Mouse (Mus musculus) common myeloid progenitor, adult 5-6 weeks (primary cell): ENCODE measurements around the gene Parvg. TPM values are rescaled to one million over a fixed set of nuclear protein-coding genes. Genes with fewer than 3 reads are reported as not detected.

Experiments
- ATAC-seq: replicated peaks from 2 replicates; pipeline ENCODE4 v1.8.0; 2016; ENCODE audit warnings: low read depth, mild to moderate bottlenecking, moderate TSS enrichment, inconsistent platforms; ENCODE audit not compliant: poor library complexity, severe bottlenecking
- total RNA-seq: library from RNA; stranded (forward); fragments of 200-1000, 187-1606 nt; gene quantifications from 2 replicates; pipeline ENCODE4 v1.2.3, GENCODE M21; 2017

Parvg gene
- total RNA-seq, 1 experiment from 2014 or later, result 201 TPM

DNA sequence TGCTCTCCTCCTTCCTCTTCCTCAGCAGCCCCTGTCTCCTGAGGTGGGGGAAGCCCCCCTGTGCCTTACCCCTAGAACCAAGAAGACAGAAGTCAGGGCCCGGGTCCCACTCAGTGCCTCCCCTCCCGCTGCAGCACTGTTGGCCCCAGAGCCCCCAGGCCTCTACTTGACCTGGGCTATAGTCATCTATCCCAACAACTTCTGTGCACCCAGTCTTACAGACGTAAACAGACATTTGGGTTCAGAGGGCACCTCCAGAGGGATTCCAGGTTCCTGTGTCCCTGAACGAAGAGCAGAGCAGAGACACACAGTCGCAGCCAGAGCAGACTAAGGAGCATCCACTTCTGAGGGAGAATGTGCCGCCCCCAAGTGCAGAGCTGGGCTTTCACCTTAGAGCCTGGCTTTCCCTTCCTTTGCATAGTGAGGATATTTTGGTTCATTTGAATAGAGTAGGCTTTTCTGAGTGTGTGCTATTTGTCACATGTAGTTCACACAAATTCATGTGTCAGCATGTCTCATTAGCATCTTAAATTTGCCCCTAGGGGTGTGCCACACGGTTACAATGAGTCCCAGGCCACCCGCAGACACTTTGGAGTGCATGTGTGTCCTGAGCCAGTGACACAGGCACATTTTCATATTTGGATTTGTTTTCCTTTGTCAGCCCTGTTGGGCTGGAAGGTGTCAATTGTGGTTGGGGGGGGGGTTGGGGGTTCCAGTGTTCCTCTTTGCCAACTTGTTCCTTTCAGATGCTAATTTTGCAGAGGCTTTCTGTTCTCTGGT lies 22.0 kb upstream of the Parvg start:
- no peak for ATAC-seq

DNA sequence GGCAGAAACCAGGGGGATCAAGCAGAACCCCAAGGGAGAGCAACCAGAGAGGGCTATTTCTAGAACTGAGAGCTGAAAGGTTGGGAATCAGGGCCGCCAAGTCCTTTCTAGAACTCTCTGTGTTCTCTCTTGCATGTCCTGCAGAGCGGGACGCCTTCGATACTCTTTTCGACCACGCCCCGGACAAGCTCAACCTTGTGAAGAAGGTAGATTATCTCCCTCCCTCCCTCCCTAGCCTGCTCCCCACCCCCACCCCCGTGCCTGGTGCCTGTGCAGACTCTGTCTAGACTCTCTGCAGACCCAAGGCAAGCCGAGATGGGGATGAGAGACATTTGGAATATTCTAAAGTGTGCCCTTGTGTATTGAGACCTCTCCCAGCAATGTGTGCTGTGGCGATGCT lies 20.6 kb upstream of the Parvg start:
- no peak for ATAC-seq

DNA sequence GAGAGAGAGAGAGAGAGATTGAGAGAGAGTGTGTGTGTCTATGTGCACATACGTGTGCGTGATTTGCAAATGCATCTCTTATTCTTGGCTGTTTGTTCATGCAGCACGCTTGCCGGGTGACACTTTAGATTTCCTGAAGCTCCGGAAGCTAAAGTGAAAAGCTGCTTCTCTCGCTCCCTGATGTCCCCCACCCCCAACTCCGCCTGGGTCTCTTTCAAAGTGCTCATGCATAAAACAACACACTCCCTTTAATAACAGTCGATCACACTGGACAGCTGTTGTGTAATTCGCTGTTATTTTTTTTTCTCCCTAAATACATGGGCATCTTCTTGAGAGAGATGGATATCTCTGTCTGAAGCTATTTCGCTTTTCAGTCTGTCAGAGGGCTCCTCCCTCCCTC lies 18.5 kb upstream of the Parvg start:
- no peak for ATAC-seq

DNA sequence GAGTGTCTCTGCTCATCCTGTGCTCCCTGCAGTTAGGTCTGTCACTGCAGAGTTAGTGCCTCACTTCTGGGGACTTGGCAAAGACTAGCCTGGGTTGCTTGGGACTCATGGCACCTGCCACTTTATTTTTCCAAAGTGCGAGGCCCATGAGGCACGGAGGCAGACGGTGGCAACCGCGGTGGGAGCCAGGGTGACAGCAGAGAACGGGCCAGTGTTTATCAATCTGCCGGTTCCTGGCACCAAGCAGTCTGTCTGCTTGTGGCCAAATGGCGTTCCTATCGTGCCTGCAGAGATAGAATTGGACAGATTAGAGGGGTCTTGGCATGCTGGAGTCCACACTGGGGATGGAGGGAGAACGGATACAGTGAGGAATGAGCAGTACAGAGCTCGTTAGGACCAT lies 13.6 kb upstream of the Parvg start:
- no peak for ATAC-seq

- peak; percentile 10 for ATAC-seq
Observed at GRCm38 (mm10) chr15:84311295-84312085, 12.3 kb upstream of the Parvg start.

DNA sequence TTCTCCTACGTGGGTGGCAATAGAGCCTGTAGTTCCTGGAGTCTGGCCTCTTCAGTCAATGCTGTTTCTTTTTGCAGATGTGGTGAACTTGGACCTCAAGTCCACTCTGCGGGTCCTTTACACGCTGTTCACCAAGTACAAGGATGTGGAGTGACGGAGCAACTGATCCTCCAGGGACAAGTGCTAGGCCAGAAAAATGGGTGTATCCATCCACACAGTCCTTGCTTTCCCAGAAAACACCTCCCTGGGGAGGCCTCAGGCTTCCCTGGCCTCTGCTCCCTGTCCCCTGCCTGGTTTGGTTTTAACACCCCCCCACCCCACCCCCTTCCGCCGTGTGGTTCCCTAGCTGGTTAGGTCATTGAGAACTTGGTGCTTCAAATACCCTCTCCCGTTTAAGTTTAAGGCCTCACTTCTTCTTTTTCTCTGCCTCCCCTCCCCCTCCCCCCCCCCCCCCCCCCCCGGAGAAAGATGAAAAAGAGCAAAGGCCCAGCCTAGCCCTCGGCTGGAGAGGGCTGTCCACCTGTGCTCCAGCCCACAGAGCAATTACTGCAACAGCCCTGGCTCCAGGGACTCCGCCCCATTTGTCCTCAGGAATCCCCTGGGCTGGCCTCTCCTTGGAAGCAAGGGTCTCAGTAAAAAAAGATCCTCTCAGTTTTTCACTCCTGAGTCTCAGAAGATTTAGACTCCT lies 10.8 kb upstream of the Parvg start:
- no peak; the same call in 1 of the 2 replicates for ATAC-seq

GRCm38 (mm10) chr15:84313566-84313878 lies 10.3 kb upstream of the Parvg start:
- ATAC-seq, result peak; percentile 59

GRCm38 (mm10) chr15:84314420-84315080 lies 9.3 kb upstream of the Parvg start:
- no peak for ATAC-seq

DNA sequence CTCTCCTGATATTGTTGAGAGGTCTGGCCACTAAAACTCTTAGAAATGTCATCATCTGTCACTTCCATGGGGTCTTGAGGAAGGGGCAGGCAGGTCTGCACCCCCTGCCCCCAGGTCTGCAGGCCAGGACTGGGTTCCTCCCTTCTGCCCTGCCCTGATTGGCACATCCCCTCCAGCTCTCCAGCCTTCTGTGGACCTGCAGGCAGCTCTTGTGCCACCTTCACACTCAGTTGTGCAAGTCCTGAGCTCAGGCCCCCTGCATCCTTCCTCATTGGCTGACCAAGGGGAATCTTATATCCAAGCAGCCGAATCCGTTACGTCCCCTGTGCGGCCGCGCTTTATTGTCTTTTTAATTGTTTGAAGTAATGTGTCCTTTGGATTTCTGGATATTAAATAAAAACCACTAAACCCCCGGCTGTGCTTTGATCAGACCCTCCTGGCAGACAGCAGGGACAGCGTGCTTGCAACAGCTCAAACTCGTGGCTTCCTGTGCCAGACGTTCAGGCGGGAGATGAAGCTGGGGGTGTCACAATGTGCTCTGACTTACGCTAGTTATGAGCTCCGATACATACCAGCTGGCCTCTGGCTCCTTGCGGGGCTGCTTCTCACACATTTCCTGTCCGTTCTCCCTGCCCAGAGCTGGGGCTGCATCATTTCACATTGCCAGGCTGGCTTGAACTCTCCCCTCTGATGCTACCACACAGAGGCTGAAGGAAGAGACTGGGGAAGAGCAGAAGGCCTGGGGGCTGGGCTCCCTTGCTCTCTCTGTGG lies 8.4 kb upstream of the Parvg start:
- ATAC-seq, result peak; percentile 52

GRCm38 (mm10) chr15:84319393-84319792 lies 4.4 kb upstream of the Parvg start:
- no peak for ATAC-seq

DNA sequence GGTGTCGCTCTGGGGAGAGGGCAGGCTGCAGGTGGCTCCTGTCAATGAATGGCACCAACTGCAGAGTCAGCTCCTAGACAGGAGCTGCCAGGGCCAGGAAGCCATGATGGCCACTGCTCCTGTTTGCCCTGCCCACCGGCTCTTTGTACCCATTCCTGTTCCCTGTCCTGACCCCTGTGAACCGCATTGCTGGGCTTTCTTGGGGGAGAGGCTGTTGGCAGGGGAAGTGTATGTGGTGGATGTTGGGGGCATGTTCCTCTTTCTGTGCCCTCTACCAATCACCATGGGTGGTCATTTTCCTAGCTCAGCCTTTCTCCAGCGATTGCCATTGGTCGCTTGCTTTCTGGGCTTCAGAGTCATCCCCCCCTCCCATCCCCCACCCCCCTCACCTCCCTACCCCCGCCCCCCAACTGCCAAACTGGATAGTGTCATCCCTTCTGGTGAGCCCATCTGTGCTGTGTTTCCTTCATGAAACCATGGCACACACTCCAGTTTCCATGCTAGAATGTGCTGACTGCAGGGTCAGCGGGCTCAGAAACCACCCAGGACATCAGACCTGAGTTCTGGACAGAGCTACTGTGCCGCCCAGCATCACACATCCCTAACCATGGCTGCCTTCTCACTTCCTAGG lies 2.2 kb upstream of the Parvg start:
- ATAC-seq, result peak; percentile 76

DNA sequence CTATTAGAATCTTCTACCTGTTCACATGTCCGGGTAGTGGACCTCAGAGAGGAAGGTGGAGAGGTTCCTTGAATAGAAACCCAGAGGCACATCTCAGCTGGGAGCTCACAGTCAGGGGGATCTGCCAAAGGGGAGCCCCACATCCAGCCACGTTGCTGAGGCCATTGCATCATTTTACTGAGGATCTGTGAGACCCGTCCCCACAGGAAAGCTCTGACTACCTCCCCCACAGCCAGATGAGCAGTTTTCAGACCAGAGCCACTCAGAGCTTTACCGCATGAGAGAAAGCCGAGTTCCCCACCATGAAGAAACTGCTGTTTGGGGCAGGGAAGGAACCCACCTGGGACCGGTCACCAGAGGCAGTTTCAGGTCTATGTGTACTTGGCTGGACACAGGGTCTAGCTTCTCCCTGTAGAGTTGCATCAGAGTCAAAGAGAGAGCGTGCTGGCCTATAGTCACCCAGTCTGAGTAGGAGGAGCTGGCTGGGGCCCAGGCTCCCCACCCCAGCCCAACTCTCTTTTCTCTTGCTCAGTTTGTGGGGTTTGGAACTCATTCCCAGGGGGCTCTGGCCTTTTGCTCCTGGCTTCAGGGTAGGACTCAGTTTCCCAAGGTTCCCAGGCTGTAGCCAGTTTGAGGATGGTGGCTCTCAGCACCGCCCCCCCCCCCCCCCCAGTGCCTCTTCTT lies 1.2 kb downstream of the Parvg start:
- ATAC-seq, result 0 out of 2 replicates have a peak, but pooled peaks have one; percentile 17

GRCm38 (mm10) chr15:84325736-84326135 lies 1.9 kb downstream of the Parvg start:
- no peak for ATAC-seq

- no peak for ATAC-seq
Observed at GRCm38 (mm10) chr15:84328870-84329269, 5.0 kb downstream of the Parvg start.

DNA sequence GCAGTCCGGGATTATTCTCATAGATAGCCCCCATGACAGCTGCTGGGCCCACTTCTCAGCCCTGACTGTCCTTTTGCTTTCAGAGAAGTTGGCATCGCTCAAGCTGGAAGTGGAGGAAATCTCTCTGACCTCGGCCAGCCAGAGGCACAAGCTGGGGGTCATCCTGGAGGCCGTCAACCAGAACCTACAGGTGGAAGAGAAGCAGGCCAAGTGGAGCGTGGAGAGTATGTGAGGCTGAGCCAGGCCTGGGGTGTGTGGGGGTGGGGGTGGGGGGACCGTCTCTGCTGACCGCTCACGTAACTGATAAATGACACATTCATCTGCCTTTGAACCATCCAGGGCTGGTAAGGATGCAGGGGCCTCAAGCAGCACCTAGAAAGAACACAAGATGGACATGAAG lies 6.1 kb downstream of the Parvg start:
- no peak for ATAC-seq

DNA sequence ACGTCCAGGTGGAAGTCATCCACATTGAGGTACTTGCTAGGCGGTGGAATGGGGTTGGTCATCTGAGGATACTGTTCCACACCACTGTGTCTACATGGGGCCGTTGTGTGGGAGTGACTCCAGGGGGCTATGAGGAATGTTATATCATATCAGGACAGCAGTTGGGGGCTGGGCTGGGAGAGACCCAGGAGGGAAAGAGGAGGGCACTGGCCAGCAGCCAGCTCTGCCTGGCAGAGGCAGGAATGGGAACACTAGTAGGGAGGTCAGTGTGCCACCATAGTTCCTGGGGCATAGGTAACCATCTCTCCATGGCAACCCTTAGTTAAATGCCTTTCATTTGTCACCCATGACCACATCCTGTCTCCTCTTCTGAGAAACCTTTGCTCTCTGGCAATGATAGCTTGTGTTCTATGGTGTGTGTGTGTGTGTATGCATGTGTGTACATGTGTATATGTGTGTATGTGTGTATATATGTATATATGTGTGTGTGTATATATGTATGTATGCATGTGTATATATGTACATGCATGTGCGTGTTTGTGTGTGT lies 7.3 kb downstream of the Parvg start:
- no peak for ATAC-seq

DNA sequence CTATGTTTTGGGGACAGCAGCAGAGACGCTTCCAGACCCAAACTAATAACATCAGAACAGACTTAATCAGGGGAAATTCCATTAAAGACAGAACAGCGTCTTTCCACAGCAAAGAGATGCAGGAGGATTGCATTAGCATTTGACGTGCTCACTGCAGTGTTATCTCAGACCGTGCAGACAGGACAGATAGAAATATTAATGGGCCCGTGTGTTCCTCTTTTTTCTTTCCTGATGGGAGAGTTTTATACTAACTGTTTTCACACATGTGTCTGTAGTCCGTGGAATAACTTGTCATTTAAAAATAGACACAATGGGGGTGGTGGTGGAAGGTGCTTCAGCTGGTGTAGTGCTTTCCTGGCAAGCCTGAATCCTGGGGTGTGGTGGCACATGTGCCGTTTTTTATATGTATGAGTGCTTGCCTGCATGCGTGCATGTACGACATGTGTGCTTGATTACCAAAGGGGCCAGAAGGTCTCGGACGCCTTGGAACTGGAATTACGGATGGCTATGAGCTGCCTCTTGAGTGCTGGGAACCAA lies 12.5 kb downstream of the Parvg start:
- peak; percentile 61 for ATAC-seq

- no peak for ATAC-seq
Observed at GRCm38 (mm10) chr15:84337599-84337998, 13.8 kb downstream of the Parvg start.
